ENCODE assay signal across 21 mouse cellular contexts in the genomic region with DNA sequence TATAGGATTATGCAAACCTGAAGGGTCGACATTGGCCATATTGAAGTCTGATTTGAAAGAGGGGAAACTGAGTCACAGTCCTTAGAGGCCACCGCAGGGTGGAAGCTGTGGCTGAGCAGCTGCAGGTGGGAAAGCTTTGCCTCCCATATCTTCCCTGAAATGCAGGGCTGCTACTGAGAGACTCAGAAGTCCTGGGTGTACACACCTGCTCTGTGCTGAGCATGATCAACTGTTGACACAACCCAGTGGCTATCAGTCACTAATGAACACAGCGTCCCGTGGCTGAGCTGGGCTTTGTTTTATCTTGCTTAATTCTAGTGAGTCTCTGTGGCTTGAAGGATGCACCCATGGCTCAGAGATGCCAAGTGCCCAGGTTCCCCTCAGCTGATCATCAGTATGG. TPM values are rescaled to one million over a fixed set of nuclear protein-coding genes. Genes with fewer than 3 reads are reported as not detected.
"Had no signal": no experiment of that assay in that cellular context is flagged by ENCODE, and none has a peak within 500 bp of the region (broad histone marks: within the 10 kb centered on the region; RNA-seq: fewer than 3 reads in every experiment).

No protein-coding gene starts in this region.

- H3K9ac ChIP-seq: heart, embryonic 12.5 days; hindbrain, embryonic 13.5 days; hindbrain, embryonic 15.5 days; limb, embryonic 12.5 days had no signal

- H3K36me3 ChIP-seq: heart, embryonic 10.5 days; heart, embryonic 12.5 days; hindbrain, embryonic 13.5 days; hindbrain, embryonic 15.5 days; limb, embryonic 10.5 days; limb, embryonic 12.5 days had no signal

- DNase-seq: heart, postnatal 36 days; kidney, adult 18-20 months; kidney, adult 8-10 months; kidney, postnatal 10 days; kidney, postnatal 25 days; kidney, postnatal 4 days; liver had no signal

- H3K27me3 ChIP-seq: hindbrain, embryonic 13.5 days; hindbrain, embryonic 15.5 days; limb, embryonic 12.5 days had no signal

- H3K27ac ChIP-seq: gastrocnemius, adult 2 months; heart, embryonic 10.5 days; hindbrain, embryonic 13.5 days; hindbrain, embryonic 15.5 days; hindbrain, postnatal 0 days; layer of hippocampus, adult 2 months; left cerebral cortex, adult 2 months; limb, embryonic 10.5 days; limb, embryonic 12.5 days had no signal

- H3K4me3 ChIP-seq: gastrocnemius, adult 2 months; heart, embryonic 10.5 days; heart, embryonic 12.5 days; hindbrain, embryonic 13.5 days; hindbrain, embryonic 15.5 days; layer of hippocampus, adult 2 months; left cerebral cortex, adult 2 months; limb, embryonic 10.5 days; limb, embryonic 12.5 days had no signal

- H3K9me3 ChIP-seq: heart, embryonic 10.5 days; heart, embryonic 12.5 days; hindbrain, embryonic 13.5 days; hindbrain, embryonic 15.5 days; limb, embryonic 10.5 days; limb, embryonic 12.5 days had no signal

- H3K4me2 ChIP-seq: heart, embryonic 12.5 days; hindbrain, embryonic 13.5 days; hindbrain, embryonic 15.5 days; limb, embryonic 12.5 days; liver, embryonic 11.5 days had no signal

- ATAC-seq: intestine, embryonic 16.5 days had no signal

- H3K4me1 ChIP-seq: heart, embryonic 10.5 days; heart, embryonic 12.5 days; hindbrain, embryonic 13.5 days; hindbrain, embryonic 15.5 days; limb, embryonic 10.5 days; limb, embryonic 12.5 days had no signal

RNA-seq across cellular contexts. Expression of a gene that starts 53.0 kb away (rescaled TPM):
- total RNA-seq: gastrocnemius, adult 2 months; hematopoietic stem cell, adult 5-6 weeks had no signal
- polyA plus RNA-seq: heart, embryonic 10.5 days; kidney, embryonic 14.5 days; limb, embryonic 10.5 days; limb, embryonic 12.5 days; liver, embryonic 11.5 days had no signal
